Mouse (Mus musculus): ENCODE measurements around the gene Emp1. TPM values are rescaled to one million over a fixed set of nuclear protein-coding genes. Genes with fewer than 3 reads are reported as not detected.

Emp1 gene
- polyA plus RNA-seq, 1 experiment, result 112 TPM

GRCm38 (mm10) chr6:135362098-135362458 is 267 bp upstream of the Emp1 start:
- Histone ChIP-seq H3K36me3 (ENCODE audit: control insufficient read depth, insufficient read depth) (no peaks in the 10 kb centered on the region), H3ac (ENCODE audit: control insufficient read depth, insufficient read length) (no peak overlapping the region), H3K79me2 (ENCODE audit: control insufficient read depth, insufficient read depth) (peaks cover 41% of the 10 kb centered on the region), H3K4me2 (ENCODE audit: low read depth) (peak overlapping the region; percentile 93), H3K27me3 (ENCODE audit: control insufficient read depth, insufficient read depth, insufficient read length) (no peaks in the 10 kb centered on the region), H3K4me3 (peak overlapping the region; percentile 71)
- no peak for TF ChIP-seq CEBPB (IDR thresholded peaks at IDR 0.05; ENCODE audit: insufficient read depth, poor library complexity, severe bottlenecking)
- no peak for TF ChIP-seq E2F4 (IDR thresholded peaks at IDR 0.05; ENCODE audit: insufficient read depth)
- TF ChIP-seq REST (IDR thresholded peaks at IDR 0.05; ENCODE audit: insufficient read depth, insufficient read length), result no peak
- TF ChIP-seq MAX (IDR thresholded peaks at IDR 0.05; ENCODE audit: low read depth), result no peak
- no peak for TF ChIP-seq POLR2A (IDR thresholded peaks at IDR 0.05; ENCODE audit: insufficient read length, low read depth)
- TF ChIP-seq MYOD1 (IDR thresholded peaks at IDR 0.05; ENCODE audit: control insufficient read depth in 1 of 3, insufficient read length in 2 of 3, low read depth in 2 of 3), result no peak
- TF ChIP-seq MYOG (IDR thresholded peaks at IDR 0.05; ENCODE audit: control insufficient read depth in 1 of 3, insufficient read depth in 1 of 3, insufficient read length in 2 of 3, low read depth in 2 of 3), result no peak
- TF ChIP-seq TCF3 (IDR thresholded peaks at IDR 0.05; ENCODE audit: insufficient read length, low read depth), result no peak
- no peak for TF ChIP-seq USF1 (IDR thresholded peaks at IDR 0.05; ENCODE audit: low read depth)
- no peak for TF ChIP-seq SRF (IDR thresholded peaks at IDR 0.05; ENCODE audit: control insufficient read depth, insufficient read length, low read depth)
- no peak for TF ChIP-seq TCF12 (IDR thresholded peaks at IDR 0.05; ENCODE audit: insufficient read depth, poor library complexity, severe bottlenecking)
- TF ChIP-seq POLR2AphosphoS2 (IDR thresholded peaks at IDR 0.05; ENCODE audit: insufficient read length, low read depth), result no peak

- no peak overlapping the region for H3ac ChIP-seq (ENCODE audit: control insufficient read depth, insufficient read length)
- H3K4me3 ChIP-seq, result peak overlapping the region; percentile 71
- peaks cover 56% of the 10 kb centered on the region for H3K79me2 ChIP-seq (ENCODE audit: control insufficient read depth, insufficient read depth)
- no peak for TF ChIP-seq SRF (IDR thresholded peaks at IDR 0.05; ENCODE audit: control insufficient read depth, insufficient read length, low read depth)
- TF ChIP-seq MYOD1 (IDR thresholded peaks at IDR 0.05; ENCODE audit: control insufficient read depth in 1 of 3, insufficient read length in 2 of 3, low read depth in 2 of 3), result no peak
- no peak for TF ChIP-seq USF1 (IDR thresholded peaks at IDR 0.05; ENCODE audit: low read depth)
- TF ChIP-seq CEBPB (IDR thresholded peaks at IDR 0.05; ENCODE audit: insufficient read depth, poor library complexity, severe bottlenecking), result no peak
- TF ChIP-seq TCF3 (IDR thresholded peaks at IDR 0.05; ENCODE audit: insufficient read length, low read depth), result no peak
- no peak for TF ChIP-seq MYOG (IDR thresholded peaks at IDR 0.05; ENCODE audit: control insufficient read depth in 1 of 3, insufficient read depth in 1 of 3, insufficient read length in 2 of 3, low read depth in 2 of 3)
- no peak for TF ChIP-seq REST (IDR thresholded peaks at IDR 0.05; ENCODE audit: insufficient read depth, insufficient read length)
- no peak for TF ChIP-seq TCF12 (IDR thresholded peaks at IDR 0.05; ENCODE audit: insufficient read depth, poor library complexity, severe bottlenecking)
- TF ChIP-seq POLR2A (IDR thresholded peaks at IDR 0.05; ENCODE audit: insufficient read length, low read depth), result no peak
- TF ChIP-seq POLR2AphosphoS2 (IDR thresholded peaks at IDR 0.05; ENCODE audit: insufficient read length, low read depth), result no peak
- no peak for TF ChIP-seq E2F4 (IDR thresholded peaks at IDR 0.05; ENCODE audit: insufficient read depth)
- TF ChIP-seq MAX (IDR thresholded peaks at IDR 0.05; ENCODE audit: low read depth), result no peak
- peak overlapping the region; percentile 84 for H3K4me2 ChIP-seq (ENCODE audit: low read depth)
- no peaks in the 10 kb centered on the region for H3K27me3 ChIP-seq (ENCODE audit: control insufficient read depth, insufficient read depth, insufficient read length)
- no peaks in the 10 kb centered on the region for H3K36me3 ChIP-seq (ENCODE audit: control insufficient read depth, insufficient read depth)
Observed at GRCm38 (mm10) chr6:135363344-135364040, 1.1 kb downstream of the Emp1 start.

GRCm38 (mm10) chr6:135364041-135364745 is 1.8 kb downstream of the Emp1 start:
- peak overlapping the region; percentile 84 for H3K4me2 ChIP-seq (ENCODE audit: low read depth)
- TF ChIP-seq REST (IDR thresholded peaks at IDR 0.05; ENCODE audit: insufficient read depth, insufficient read length) (no peak), USF1 (IDR thresholded peaks at IDR 0.05; ENCODE audit: low read depth) (no peak), MAX (IDR thresholded peaks at IDR 0.05; ENCODE audit: low read depth) (no peak), POLR2A (IDR thresholded peaks at IDR 0.05; ENCODE audit: insufficient read length, low read depth) (no peak), TCF12 (IDR thresholded peaks at IDR 0.05; ENCODE audit: insufficient read depth, poor library complexity, severe bottlenecking) (no peak), E2F4 (IDR thresholded peaks at IDR 0.05; ENCODE audit: insufficient read depth) (no peak), SRF (IDR thresholded peaks at IDR 0.05; ENCODE audit: control insufficient read depth, insufficient read length, low read depth) (no peak), POLR2AphosphoS2 (IDR thresholded peaks at IDR 0.05; ENCODE audit: insufficient read length, low read depth) (no peak), CEBPB (IDR thresholded peaks at IDR 0.05; ENCODE audit: insufficient read depth, poor library complexity, severe bottlenecking) (no peak)
- no peak overlapping the region for H3ac ChIP-seq (ENCODE audit: control insufficient read depth, insufficient read length)
- H3K27me3 ChIP-seq (ENCODE audit: control insufficient read depth, insufficient read depth, insufficient read length), result no peaks in the 10 kb centered on the region
- no peaks in the 10 kb centered on the region for H3K36me3 ChIP-seq (ENCODE audit: control insufficient read depth, insufficient read depth)
- H3K4me3 ChIP-seq, result peak overlapping the region; percentile 71
- H3K79me2 ChIP-seq (ENCODE audit: control insufficient read depth, insufficient read depth), result peaks cover 63% of the 10 kb centered on the region

- TF ChIP-seq TCF12 (IDR thresholded peaks at IDR 0.05; ENCODE audit: insufficient read depth, poor library complexity, severe bottlenecking) (no peak), POLR2A (IDR thresholded peaks at IDR 0.05; ENCODE audit: insufficient read length, low read depth) (peak; percentile 13), E2F4 (IDR thresholded peaks at IDR 0.05; ENCODE audit: insufficient read depth) (no peak), SRF (IDR thresholded peaks at IDR 0.05; ENCODE audit: control insufficient read depth, insufficient read length, low read depth) (no peak), MYOD1 (IDR thresholded peaks at IDR 0.05; ENCODE audit: control insufficient read depth in 1 of 3, insufficient read length in 2 of 3, low read depth in 2 of 3) (peak in 1 of 3 experiments; percentile 31)
- Histone ChIP-seq H3K36me3 (ENCODE audit: control insufficient read depth, insufficient read depth) (no peaks in the 10 kb centered on the region), H3K79me2 (ENCODE audit: control insufficient read depth, insufficient read depth) (peaks cover 70% of the 10 kb centered on the region), H3K27me3 (ENCODE audit: control insufficient read depth, insufficient read depth, insufficient read length) (no peaks in the 10 kb centered on the region), H3ac (ENCODE audit: control insufficient read depth, insufficient read length) (no peak overlapping the region), H3K4me2 (ENCODE audit: low read depth) (peak overlapping the region; percentile 84), H3K4me3 (peak overlapping the region; percentile 71)
Observed at GRCm38 (mm10) chr6:135364891-135365301, 2.6 kb downstream of the Emp1 start.
